Mouse (Mus musculus) MEL (cell line): Measurements from ENCODE around the gene Grin2d. TPM values are rescaled to one million over a fixed set of nuclear protein-coding genes. Genes with fewer than 3 reads are reported as not detected.

ENCODE experiments used
- DNase-seq: peaks from one replicate; pipeline ENCODE4 v3.0.0; 2011; ENCODE audit warnings: low read depth, low spot score
- H3K27ac ChIP-seq: 2 replicates; pipeline ENCODE4 v1.5.1; 2012; ENCODE audit warnings: low read depth, mild to moderate bottlenecking, control low read depth, low read length, moderate library complexity; ENCODE audit not compliant: control insufficient read depth
- H3K27me3 ChIP-seq, 2 experiments: fragments of 150-350 bp in 1 of 2; sonication (generic) in 1 of 2; 2 replicates each; pipeline ENCODE4 v1.6.1; 2012; ENCODE audit warnings: low read length in 2 of 2, mild to moderate bottlenecking in 2 of 2, improper control_type of control experiment in 1 of 2, moderate library complexity in 1 of 2; ENCODE audit not compliant: insufficient read depth in 2 of 2, control insufficient read depth in 1 of 2
- H3K36me3 ChIP-seq, 2 experiments: 2 replicates each; pipeline ENCODE4 v1.6.1; 2012 to 2014; ENCODE audit warnings: low read length in 2 of 2, improper control_type of control experiment in 1 of 2, inconsistent platforms in 1 of 2, mild to moderate bottlenecking in 1 of 2; ENCODE audit not compliant: insufficient read depth in 2 of 2, control insufficient read depth in 1 of 2
- H3K4me1 ChIP-seq, 2 experiments: fragments of 150-350 bp in 1 of 2; sonication (generic) in 1 of 2; 2 replicates each; pipeline ENCODE4 v1.6.1; 2012; ENCODE audit warnings: low read length in 2 of 2, improper control_type of control experiment in 1 of 2, mild to moderate bottlenecking in 1 of 2; ENCODE audit not compliant: insufficient read depth in 2 of 2, control insufficient read depth in 1 of 2
- H3K4me3 ChIP-seq, 2 experiments: fragments of 150-350 bp in 1 of 2; sonication (generic) in 1 of 2; 2 replicates each; pipeline ENCODE4 v1.5.1; 2012; ENCODE audit warnings: low read depth in 2 of 2, low read length in 2 of 2, mild to moderate bottlenecking in 2 of 2, moderate library complexity in 2 of 2, control low read depth in 1 of 2, improper control_type of control experiment in 1 of 2; ENCODE audit not compliant: control insufficient read depth in 1 of 2, insufficient read depth in 1 of 2
- H3K79me2 ChIP-seq: 2 replicates; pipeline ENCODE4 v1.6.1; 2012; ENCODE audit warnings: mild to moderate bottlenecking, low read length, moderate library complexity; ENCODE audit not compliant: control insufficient read depth, poor library complexity, insufficient read depth
- H3K9ac ChIP-seq: 2 replicates; pipeline ENCODE4 v1.6.1; 2012; ENCODE audit warnings: low read depth, mild to moderate bottlenecking, control low read depth, low read length, moderate library complexity; ENCODE audit not compliant: control insufficient read depth, poor library complexity, severe bottlenecking
- H3K9me3 ChIP-seq: fragments of 150-350 bp; sonication (generic); replicated peaks from 2 replicates; pipeline ENCODE4 v1.6.1; 2012; ENCODE audit warnings: mild to moderate bottlenecking, low read length, improper control_type of control experiment, moderate library complexity; ENCODE audit not compliant: insufficient read depth
- BHLHE40 ChIP-seq: IDR thresholded peaks from 2 replicates; pipeline ENCODE4 v1.6.1; 2012; ENCODE audit warnings: low read depth, mild to moderate bottlenecking, inconsistent platforms, low read length, improper control_type of control experiment, borderline replicate concordance
- CHD1 ChIP-seq: IDR thresholded peaks from 2 replicates; pipeline ENCODE4 v1.6.1; 2012; ENCODE audit warnings: low read depth, mild to moderate bottlenecking, inconsistent platforms, low read length, improper control_type of control experiment
- CTCF ChIP-seq, 3 experiments: IDR thresholded peaks in 2 of 3; conservative IDR thresholded peaks in 1 of 3; 2 replicates each; pipeline ENCODE4 v1.5.1; 2011 to 2012; ENCODE audit warnings: low read length in 3 of 3, low read depth in 2 of 3, mild to moderate bottlenecking in 2 of 3, improper control_type of control experiment in 1 of 3, inconsistent platforms in 1 of 3, mixed read lengths in 1 of 3, moderate library complexity in 1 of 3; ENCODE audit not compliant: control insufficient read depth in 1 of 3, insufficient read depth in 1 of 3, poor library complexity in 1 of 3, severe bottlenecking in 1 of 3
- E2F4 ChIP-seq: IDR thresholded peaks from 2 replicates; pipeline ENCODE4 v1.6.1; 2011; ENCODE audit warnings: low read depth, low read length, improper control_type of control experiment, borderline replicate concordance
- EP300 ChIP-seq, 2 experiments: IDR thresholded peaks; 2 replicates each; pipeline ENCODE4 v1.6.1; 2011; ENCODE audit warnings: improper control_type of control experiment in 2 of 2, low read length in 2 of 2, low read depth in 1 of 2, mild to moderate bottlenecking in 1 of 2
- ETS1 ChIP-seq: IDR thresholded peaks from 2 replicates; pipeline ENCODE4 v1.6.1; 2012; ENCODE audit warnings: low read depth, mild to moderate bottlenecking, inconsistent platforms, low read length, improper control_type of control experiment, moderate library complexity
- GABPA ChIP-seq: IDR thresholded peaks from 2 replicates; pipeline ENCODE4 v1.6.1; 2012; ENCODE audit warnings: low read depth, mild to moderate bottlenecking, inconsistent platforms, low read length, improper control_type of control experiment, moderate library complexity
- HCFC1 ChIP-seq: IDR thresholded peaks from 2 replicates; pipeline ENCODE4 v1.6.1; 2012; ENCODE audit warnings: low read depth, mild to moderate bottlenecking, inconsistent platforms, low read length, improper control_type of control experiment, moderate library complexity
- JUND ChIP-seq: IDR thresholded peaks from 2 replicates; pipeline ENCODE4 v1.6.1; 2011; ENCODE audit warnings: low read depth, mild to moderate bottlenecking, improper control_type of control experiment, low read length
- KAT2A ChIP-seq: conservative IDR thresholded peaks from 2 replicates; pipeline ENCODE4 v1.6.1; 2012; ENCODE audit warnings: low read depth, low read length, improper control_type of control experiment, inconsistent platforms
- MAFK ChIP-seq: IDR thresholded peaks from 2 replicates; pipeline ENCODE4 v1.6.1; 2011; ENCODE audit warnings: low read depth, mild to moderate bottlenecking, low read length, improper control_type of control experiment, borderline replicate concordance
- MEF2A ChIP-seq: IDR thresholded peaks from 2 replicates; pipeline ENCODE4 v1.6.1; 2014; ENCODE audit warnings: low read depth, mild to moderate bottlenecking, inconsistent platforms, low read length, improper control_type of control experiment; ENCODE audit not compliant: poor library complexity, insufficient replicate concordance, severe bottlenecking; ENCODE audit errors: extremely low read depth
- MYC ChIP-seq: IDR thresholded peaks from 2 replicates; pipeline ENCODE4 v1.6.1; 2011; ENCODE audit warnings: low read depth, mild to moderate bottlenecking, low read length, improper control_type of control experiment, moderate library complexity
- NELFE ChIP-seq: IDR thresholded peaks from 2 replicates; pipeline ENCODE4 v1.6.1; 2011; ENCODE audit warnings: low read depth, low read length, improper control_type of control experiment
- NRF1 ChIP-seq: IDR thresholded peaks from 2 replicates; pipeline ENCODE4 v1.6.1; 2014; ENCODE audit warnings: low read depth, mild to moderate bottlenecking, inconsistent platforms, low read length, improper control_type of control experiment, moderate library complexity; ENCODE audit not compliant: poor library complexity, insufficient read depth, severe bottlenecking
- POLR2AphosphoS2 ChIP-seq: IDR thresholded peaks from 2 replicates; pipeline ENCODE4 v1.6.1; 2011; ENCODE audit warnings: low read length, improper control_type of control experiment
- POLR2AphosphoS5 ChIP-seq: IDR thresholded peaks from 2 replicates; pipeline ENCODE4 v1.6.1; 2012; ENCODE audit warnings: low read depth, borderline replicate concordance, mild to moderate bottlenecking, inconsistent platforms, low read length, moderate library complexity, mixed read lengths
- RAD21 ChIP-seq: IDR thresholded peaks from 2 replicates; pipeline ENCODE4 v1.6.1; 2011; ENCODE audit warnings: mild to moderate bottlenecking, low read depth, low read length, improper control_type of control experiment
- SIN3A ChIP-seq: IDR thresholded peaks from 2 replicates; pipeline ENCODE4 v1.6.1; 2012; ENCODE audit warnings: low read length, improper control_type of control experiment, inconsistent platforms
- SMC3 ChIP-seq: IDR thresholded peaks from 2 replicates; pipeline ENCODE4 v1.6.1; 2011; ENCODE audit warnings: low read depth, low read length, improper control_type of control experiment
- TAL1 ChIP-seq: IDR thresholded peaks from 2 replicates; pipeline ENCODE4 v1.6.1; 2012; ENCODE audit warnings: mild to moderate bottlenecking, inconsistent platforms, low read length, moderate library complexity, mixed read lengths
- TCF12 ChIP-seq: IDR thresholded peaks from 2 replicates; pipeline ENCODE4 v1.6.1; 2014; ENCODE audit warnings: low read depth, mild to moderate bottlenecking, inconsistent platforms, low read length, improper control_type of control experiment, moderate library complexity
- UBTF ChIP-seq: IDR thresholded peaks from 2 replicates; pipeline ENCODE4 v1.6.1; 2012; ENCODE audit warnings: low read depth, mild to moderate bottlenecking, inconsistent platforms, low read length, improper control_type of control experiment, moderate library complexity, borderline replicate concordance; ENCODE audit not compliant: insufficient read depth
- USF1 ChIP-seq: IDR thresholded peaks from 2 replicates; pipeline ENCODE4 v1.6.1; 2014; ENCODE audit warnings: low read depth, mild to moderate bottlenecking, inconsistent platforms, low read length, improper control_type of control experiment, moderate library complexity
- polyA plus RNA-seq, 2 experiments: library from polyadenylated mRNA; stranded (reverse) in 1 of 2; unstranded in 1 of 2; fragments of >175 nt in 1 of 2; fragments of >200 nt in 1 of 2; gene quantifications; 2 replicates each; pipeline versions ENCODE4 v1.2.1 to v1.2.4; 2012; ENCODE audit warnings: low replicate concordance in 2 of 2, low read depth in 1 of 2; ENCODE audit not compliant: insufficient read length in 2 of 2, insufficient read depth in 1 of 2, missing spikeins in 1 of 2
- total RNA-seq: library from RNA; depleted of rRNA; stranded (reverse); fragments of 300-350 nt; gene quantifications from 2 replicates; pipeline ENCODE4 v1.2.3, GENCODE M21; 2012

Grin2d gene
- total and polyA plus RNA-seq, 3 experiments = 0.19 to 0.57 TPM; not detected in 1

DNA sequence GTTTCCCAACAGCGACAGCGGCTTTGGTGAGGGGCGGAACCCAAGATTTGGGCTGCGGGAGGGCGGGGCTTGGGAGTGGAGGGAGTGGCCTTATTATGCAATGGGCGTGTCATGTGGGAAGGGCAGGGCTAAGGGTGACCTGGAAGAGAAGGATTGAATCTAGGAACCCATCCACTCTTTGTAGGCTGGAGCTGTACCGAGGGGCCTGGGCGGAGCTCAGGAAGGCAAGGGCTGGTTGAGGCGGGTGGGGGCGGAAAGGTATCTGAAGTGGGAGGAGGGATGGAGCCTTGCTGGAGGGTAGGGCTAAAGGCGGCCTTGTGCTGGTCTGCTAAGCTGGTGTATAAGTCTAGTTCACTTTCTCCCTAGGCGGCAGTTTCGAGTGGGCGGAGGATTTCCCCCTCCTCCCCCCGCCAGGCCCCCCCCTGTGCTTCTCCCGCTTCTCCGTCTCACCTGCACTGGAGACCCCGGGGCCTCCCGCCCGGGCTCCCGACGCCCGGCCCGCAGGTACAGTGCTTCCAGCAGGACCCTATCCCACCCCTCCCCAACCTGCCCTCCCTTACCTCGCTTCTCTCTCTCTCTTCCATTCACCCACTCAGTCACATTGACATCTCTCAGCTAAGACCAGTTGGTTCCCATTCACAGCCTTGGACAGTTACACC lies 77.5 kb downstream of the Grin2d start:
- Histone ChIP-seq H3K27ac (no peak overlapping the region), H3K27me3 (no peaks in the 10 kb centered on the region), H3K4me3 (peak overlapping the region; percentile 60 to 61), H3K36me3 (peaks cover 0 to 4% of the 10 kb centered on the region in 2 experiments; a peak in 1 of 4 replicates), H3K4me1 (peaks cover 9 to 13% of the 10 kb centered on the region in 2 experiments; a peak in 3 of 4 replicates), H3K9me3 (no peaks in the 10 kb centered on the region), H3K9ac (peak overlapping the region; percentile 56), H3K79me2 (no peaks in the 10 kb centered on the region; the same call in 1 of the 2 replicates)
- no peak for TF ChIP-seq CHD1
- TF ChIP-seq GABPA = no peak
- no peak for TF ChIP-seq BHLHE40
- no peak for TF ChIP-seq EP300 (IDR thresholded peaks at IDR 0.05; ENCODE audit: low read depth in 1 of 2, low read length in 2 of 2)
- TF ChIP-seq SIN3A = peak; percentile 54; the same call in 1 of the 2 replicates
- no peak for TF ChIP-seq NRF1
- peak; percentile 53 for TF ChIP-seq USF1
- TF ChIP-seq CTCF (IDR thresholded peaks at IDR 0.05 in 2 of 3, conservative IDR thresholded peaks at IDR 0.05 in 1 of 3; ENCODE audit: control insufficient read depth in 1 of 3, insufficient read depth in 1 of 3, low read depth in 2 of 3, low read length in 3 of 3, poor library complexity in 1 of 3, severe bottlenecking in 1 of 3) = no peak; a peak in 1 of 6 replicates
- no peak for TF ChIP-seq KAT2A
- no peak for TF ChIP-seq POLR2AphosphoS2
- TF ChIP-seq MEF2A = no peak
- TF ChIP-seq NELFE = no peak
- no peak for TF ChIP-seq MYC
- no peak for TF ChIP-seq JUND
- TF ChIP-seq POLR2AphosphoS5 = no peak
- TF ChIP-seq MAFK = no peak
- TF ChIP-seq HCFC1 = no peak; the same call in 1 of the 2 replicates
- no peak for TF ChIP-seq TAL1
- no peak for TF ChIP-seq E2F4
- TF ChIP-seq ETS1 = no peak
- TF ChIP-seq UBTF = 0 out of 2 replicates have a peak, but pooled peaks have one; percentile 50
- TF ChIP-seq SMC3 = no peak
- TF ChIP-seq TCF12 = no peak
- TF ChIP-seq RAD21 = no peak
- peak; percentile 91 for DNase-seq
